Mouse (Mus musculus) neural tube, embryonic 12.5 days (tissue): Measurements from ENCODE around the gene Cacnb4. TPM values are rescaled to one million over a fixed set of nuclear protein-coding genes. Genes with fewer than 3 reads are reported as not detected.

Source experiments
- ATAC-seq: fragments of 200-750 bp; cut with Nextera tagmentation; 2 replicates; pipeline ENCODE4 v1.8.0; 2017; ENCODE audit warnings: low read depth, mild to moderate bottlenecking, moderate TSS enrichment, moderate library complexity; ENCODE audit not compliant: low FRiP score
- H3K27ac ChIP-seq: fragments of 300-500 bp; sonication (generic); 2 replicates; pipeline ENCODE4 v1.5.1; 2016
- H3K27me3 ChIP-seq: fragments of 300-500 bp; sonication (generic); replicated peaks from 2 replicates; pipeline ENCODE4 v1.6.1; 2016; ENCODE audit warnings: mild to moderate bottlenecking
- H3K36me3 ChIP-seq: fragments of 300-500 bp; sonication (generic); 2 replicates; pipeline ENCODE4 v1.6.1; 2016; ENCODE audit warnings: mild to moderate bottlenecking
- H3K4me1 ChIP-seq: fragments of 300-500 bp; sonication (generic); 2 replicates; pipeline ENCODE4 v1.6.1; 2016
- H3K4me2 ChIP-seq: fragments of 300-500 bp; sonication (generic); replicated peaks from 2 replicates; pipeline ENCODE4 v1.6.1; 2016; ENCODE audit warnings: mild to moderate bottlenecking
- H3K4me3 ChIP-seq: fragments of 300-500 bp; sonication (generic); 2 replicates; pipeline ENCODE4 v1.5.1; 2016
- H3K9ac ChIP-seq: fragments of 300-500 bp; sonication (generic); 2 replicates; pipeline ENCODE4 v1.6.1; 2016; ENCODE audit warnings: mild to moderate bottlenecking
- H3K9me3 ChIP-seq: fragments of 300-500 bp; sonication (generic); 2 replicates; pipeline ENCODE4 v1.6.1; 2016; ENCODE audit warnings: mild to moderate bottlenecking
- WGBS: fragments of 180-500 bp; shearing (Covaris S2); methylation state at CpG from one replicate; pipeline ENCODE4 v1.1.7; 2016; 5-methylcytosine and 5-hydroxymethylcytosine counted together
- polyA plus RNA-seq: library from polyadenylated mRNA; unstranded; fragments of >200 nt; fragmentation: Nextera tagmentation; extraction: Ambion mirVana; gene quantifications from 2 replicates; pipeline ENCODE4 v1.2.1, GENCODE M21; 2016

Cacnb4 gene
- polyA plus RNA-seq, 1 experiment from 2014 or later: 5.9 TPM

DNA sequence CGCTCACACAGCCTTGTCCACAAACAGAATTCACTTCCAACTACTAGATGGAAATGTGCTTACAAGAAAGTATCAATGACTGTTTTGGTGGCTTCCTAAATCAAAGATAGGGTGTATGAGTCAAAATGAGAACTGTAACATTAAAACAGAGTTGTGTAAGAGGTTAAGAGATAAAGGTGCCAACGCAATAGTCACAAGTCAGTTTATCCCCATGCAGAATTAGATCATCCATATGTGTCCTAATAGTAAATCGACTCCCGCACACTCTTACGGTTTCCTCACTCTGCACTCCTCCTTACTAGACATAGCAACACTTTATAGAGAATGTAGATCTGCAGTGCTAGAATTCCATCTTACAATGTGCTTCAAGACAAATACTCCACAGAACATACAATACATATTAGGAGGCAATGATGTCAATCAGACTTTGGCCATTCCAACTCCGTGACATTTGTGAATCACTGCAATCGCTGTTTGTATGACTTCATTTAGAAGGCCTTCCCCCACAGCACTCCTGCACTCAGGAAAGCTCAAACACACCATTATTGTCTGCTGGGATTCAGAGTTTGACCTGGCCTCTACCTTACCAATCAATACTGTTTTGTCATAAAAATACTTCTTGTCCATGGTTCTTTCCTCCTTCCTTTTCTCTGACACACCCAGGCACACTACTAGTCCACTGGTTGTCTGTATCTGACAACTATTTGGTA is 256.5 kb downstream of the Cacnb4 start:
- Histone ChIP-seq H3K27ac (no peak overlapping the region), H3K9me3 (peaks cover 11% of the 10 kb centered on the region; the same call in 1 of the 2 replicates), H3K9ac (no peak overlapping the region), H3K27me3 (no peaks in the 10 kb centered on the region), H3K36me3 (peaks cover 20% of the 10 kb centered on the region), H3K4me1 (peaks cover 15% of the 10 kb centered on the region; the same call in 1 of the 2 replicates), H3K4me2 (no peak overlapping the region), H3K4me3 (no peak overlapping the region)
- WGBS: 95% methylated on average over 7 of the region's 7 CpGs
- ATAC-seq: no peak

DNA sequence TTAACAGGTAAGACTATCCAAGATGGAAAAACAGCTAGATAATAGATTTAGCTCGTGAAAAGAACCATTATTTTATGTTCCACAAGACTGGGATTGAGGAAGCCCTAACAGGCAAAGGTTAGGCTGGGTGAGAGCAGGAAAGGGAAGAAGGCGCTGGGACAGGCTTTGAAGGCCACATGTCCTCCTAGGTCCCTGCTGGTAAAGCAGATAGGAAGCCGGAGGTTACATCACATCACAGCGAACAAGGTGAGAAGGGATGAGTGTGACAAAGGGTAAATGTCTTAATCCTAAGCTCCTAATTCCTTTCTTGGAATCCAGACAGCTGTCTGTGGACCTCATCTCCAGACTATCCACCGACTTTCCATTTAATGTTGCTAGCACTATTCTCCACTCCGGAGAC is 257.3 kb downstream of the Cacnb4 start:
- H3K27me3 ChIP-seq: no peaks in the 10 kb centered on the region
- ATAC-seq: no peak
- H3K9me3 ChIP-seq: peaks cover 11% of the 10 kb centered on the region; the same call in 1 of the 2 replicates
- peaks cover 15% of the 10 kb centered on the region; the same call in 1 of the 2 replicates for H3K4me1 ChIP-seq
- H3K27ac ChIP-seq: no peak overlapping the region
- WGBS: 84% methylated on average over 6 of the region's 6 CpGs
- no peak overlapping the region for H3K4me3 ChIP-seq
- H3K4me2 ChIP-seq: no peak overlapping the region
- H3K36me3 ChIP-seq: peaks cover 23% of the 10 kb centered on the region
- H3K9ac ChIP-seq: no peak overlapping the region

DNA sequence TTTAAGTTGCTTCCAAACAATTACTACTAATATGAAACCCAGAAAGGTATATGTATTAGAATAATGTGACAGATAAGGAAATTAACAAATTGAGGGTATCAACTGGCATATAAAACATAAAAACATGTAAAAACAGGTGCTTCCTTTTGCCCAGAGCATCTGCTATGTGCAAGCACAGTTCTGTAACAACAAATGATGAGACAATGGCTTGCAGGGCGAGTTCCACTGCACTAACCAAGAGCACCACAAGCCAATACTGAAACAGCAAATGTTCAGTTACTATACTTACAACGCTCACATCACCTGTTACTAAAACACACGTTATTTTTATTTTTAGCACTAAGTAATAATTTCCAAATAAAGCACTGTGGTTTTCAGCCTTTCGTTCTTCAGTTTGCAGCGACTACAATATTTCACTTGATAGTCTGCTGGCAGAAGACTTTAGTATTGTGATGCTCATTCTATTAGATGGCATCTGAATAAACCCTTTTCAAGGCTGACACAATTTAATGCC is 264.1 kb downstream of the Cacnb4 start:
- 96% methylated on average over 5 of the region's 5 CpGs for WGBS
- no peak overlapping the region for H3K4me3 ChIP-seq
- peaks cover 80% of the 10 kb centered on the region for H3K36me3 ChIP-seq
- ATAC-seq: no peak
- H3K27me3 ChIP-seq: no peaks in the 10 kb centered on the region
- H3K4me2 ChIP-seq: no peak overlapping the region
- no peak overlapping the region for H3K27ac ChIP-seq
- no peak overlapping the region for H3K9ac ChIP-seq
- peaks cover 32% of the 10 kb centered on the region for H3K9me3 ChIP-seq
- H3K4me1 ChIP-seq: no peaks in the 10 kb centered on the region

DNA sequence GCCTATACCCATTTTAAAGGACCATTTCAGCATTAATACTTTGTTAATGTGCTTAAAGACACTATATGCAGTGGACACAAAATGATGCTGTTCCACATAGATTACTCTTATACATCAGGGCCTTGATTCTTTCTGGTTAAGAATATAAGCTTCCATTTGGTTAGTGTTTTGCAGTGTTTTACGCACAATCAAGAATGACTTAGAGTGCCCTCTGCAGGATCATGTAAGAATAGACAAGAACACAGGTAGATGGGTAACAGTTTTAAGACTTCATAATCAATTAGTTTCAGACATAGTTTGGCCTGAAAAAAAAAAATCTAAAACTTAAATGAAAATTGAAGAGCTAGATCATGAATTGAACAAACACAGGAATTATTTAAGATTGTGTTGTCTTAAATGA is 270.2 kb downstream of the Cacnb4 start:
- peaks cover 21% of the 10 kb centered on the region for H3K9me3 ChIP-seq
- H3K4me2 ChIP-seq: no peak overlapping the region
- no peaks in the 10 kb centered on the region for H3K27me3 ChIP-seq
- no peak overlapping the region for H3K27ac ChIP-seq
- H3K4me3 ChIP-seq: no peak overlapping the region
- ATAC-seq: no peak
- 97% methylated on average over 1 of the region's 1 CpGs for WGBS
- peaks cover 69% of the 10 kb centered on the region for H3K36me3 ChIP-seq
- H3K4me1 ChIP-seq: no peaks in the 10 kb centered on the region
- H3K9ac ChIP-seq: no peak overlapping the region

DNA sequence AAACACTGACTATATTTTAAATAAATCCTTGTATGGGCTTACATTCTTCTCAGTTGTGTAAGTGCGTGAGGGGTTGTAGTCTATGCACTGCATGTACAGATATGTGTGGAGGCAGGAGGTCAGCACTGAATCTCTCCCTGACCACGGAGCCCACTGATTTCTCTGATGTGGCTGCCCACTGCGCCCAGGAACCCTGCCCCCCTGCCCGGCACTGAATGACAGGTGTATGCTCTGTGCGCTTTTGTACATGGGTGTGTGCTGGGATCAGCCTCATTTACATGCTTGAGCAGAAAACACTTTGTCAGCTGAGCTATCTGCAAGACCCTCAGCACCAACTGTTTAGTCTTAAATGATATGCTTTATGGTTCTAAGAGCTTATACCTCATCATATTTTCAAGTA is 271.4 kb downstream of the Cacnb4 start:
- Histone ChIP-seq H3K4me2 (no peak overlapping the region), H3K4me1 (no peaks in the 10 kb centered on the region), H3K4me3 (no peak overlapping the region), H3K27me3 (no peaks in the 10 kb centered on the region), H3K9me3 (peaks cover 10% of the 10 kb centered on the region), H3K9ac (no peak overlapping the region), H3K36me3 (peaks cover 58% of the 10 kb centered on the region), H3K27ac (no peak overlapping the region)
- ATAC-seq: no peak
- WGBS: 96% methylated on average over 5 of the region's 5 CpGs

DNA sequence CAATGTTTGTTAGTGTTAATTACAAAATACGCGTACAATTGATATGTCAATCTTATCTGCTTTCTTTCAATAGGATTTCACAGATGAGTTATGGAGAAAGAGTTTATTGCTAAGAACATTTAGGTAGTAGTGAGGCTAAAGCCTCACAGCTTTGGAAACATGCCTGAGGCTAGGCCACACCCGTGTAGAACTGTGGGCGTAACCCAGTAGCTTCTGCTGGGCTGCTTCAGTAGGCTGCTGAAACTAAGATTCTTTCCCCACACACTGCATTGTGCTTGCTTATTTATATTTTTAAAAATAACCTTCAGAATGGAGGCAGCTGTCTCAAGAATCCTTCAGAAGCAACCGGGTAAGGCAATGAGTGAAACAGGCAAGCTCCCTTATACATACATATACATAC is 282.1 kb downstream of the Cacnb4 start:
- H3K27me3 ChIP-seq: no peaks in the 10 kb centered on the region
- no peak overlapping the region for H3K9ac ChIP-seq
- no peaks in the 10 kb centered on the region for H3K9me3 ChIP-seq
- H3K27ac ChIP-seq: no peak overlapping the region
- no peaks in the 10 kb centered on the region for H3K36me3 ChIP-seq
- H3K4me1 ChIP-seq: no peaks in the 10 kb centered on the region
- ATAC-seq: no peak
- H3K4me2 ChIP-seq: no peak overlapping the region
- H3K4me3 ChIP-seq: no peak overlapping the region
- WGBS: 91% methylated on average over 5 of the region's 5 CpGs

DNA sequence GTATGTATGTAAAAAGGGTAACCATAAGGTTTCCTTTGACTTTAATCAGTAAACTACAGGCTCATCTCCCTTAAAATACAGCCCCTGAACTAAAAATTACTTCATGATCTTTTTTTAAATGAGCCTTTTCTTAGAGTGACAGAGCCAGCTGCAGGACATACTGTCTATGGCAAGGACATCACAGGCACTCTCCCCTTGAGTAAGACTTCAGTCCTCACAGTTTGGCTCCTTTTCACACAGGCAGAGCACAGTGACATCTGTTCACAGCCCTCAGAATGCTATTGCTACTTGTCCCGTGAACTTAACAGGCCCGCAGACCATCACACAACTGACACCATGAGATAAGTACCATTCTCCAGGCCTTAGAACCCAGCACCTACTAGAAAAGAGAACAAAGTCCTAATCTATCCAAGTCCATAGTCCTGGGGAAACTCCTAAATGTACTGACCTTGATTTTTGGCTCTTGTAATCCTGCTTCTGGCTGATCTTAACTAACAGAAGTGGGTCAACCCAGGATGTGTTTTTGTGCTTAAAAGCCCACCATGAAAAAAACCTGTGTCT is 286.1 kb downstream of the Cacnb4 start:
- Histone ChIP-seq H3K9me3 (no peaks in the 10 kb centered on the region), H3K4me2 (no peak overlapping the region), H3K9ac (no peak overlapping the region), H3K4me1 (no peaks in the 10 kb centered on the region), H3K4me3 (no peak overlapping the region), H3K27me3 (no peaks in the 10 kb centered on the region), H3K27ac (no peak overlapping the region), H3K36me3 (no peaks in the 10 kb centered on the region)
- ATAC-seq: no peak
- WGBS: 83% methylated on average over 2 of the region's 2 CpGs

DNA sequence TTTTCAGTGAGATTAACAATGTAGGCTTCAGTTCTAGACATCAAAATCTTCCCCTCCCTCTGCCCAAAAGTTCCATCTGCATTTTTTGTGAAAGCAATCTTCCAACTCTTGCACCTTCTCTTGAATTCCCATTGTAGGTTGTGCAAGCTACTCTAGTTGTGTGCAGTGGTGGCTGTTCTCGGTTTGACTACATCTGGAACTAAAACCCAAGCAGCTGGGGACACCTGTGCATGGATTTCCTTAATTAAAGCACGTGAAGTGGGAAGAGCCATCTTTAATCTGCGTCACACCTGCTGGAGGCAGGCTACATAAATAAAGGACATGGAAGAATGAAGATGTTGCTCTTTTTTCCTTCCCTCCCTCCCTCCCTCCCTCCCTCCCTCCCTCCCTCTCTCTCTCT is 286.7 kb downstream of the Cacnb4 start:
- Histone ChIP-seq H3K4me3 (no peak overlapping the region), H3K36me3 (no peaks in the 10 kb centered on the region), H3K4me2 (no peak overlapping the region), H3K9ac (no peak overlapping the region), H3K9me3 (no peaks in the 10 kb centered on the region), H3K4me1 (no peaks in the 10 kb centered on the region), H3K27ac (no peak overlapping the region), H3K27me3 (no peaks in the 10 kb centered on the region)
- no peak for ATAC-seq
- 78% methylated on average over 3 of the region's 3 CpGs for WGBS

DNA sequence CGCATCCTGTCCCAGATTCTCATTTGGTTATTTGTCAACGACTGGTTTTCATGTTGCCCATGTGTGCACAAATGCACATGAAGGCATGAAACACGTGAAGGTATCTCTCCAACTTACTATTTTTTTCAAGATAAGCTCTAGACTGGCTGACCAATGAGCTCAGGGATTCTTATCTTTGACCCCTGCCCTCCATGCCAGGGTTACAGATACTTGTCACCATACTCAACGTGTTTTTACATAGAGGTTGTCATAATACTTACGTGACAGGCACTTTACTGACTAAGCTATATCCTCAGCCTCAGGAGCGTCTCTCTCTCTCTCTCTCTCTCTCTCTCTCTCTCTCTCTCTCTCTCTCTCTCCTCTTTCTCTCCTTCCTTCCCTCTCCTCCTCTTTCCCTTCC is 290.2 kb downstream of the Cacnb4 start:
- Histone ChIP-seq H3K36me3 (no peaks in the 10 kb centered on the region), H3K27ac (no peak overlapping the region), H3K4me1 (no peaks in the 10 kb centered on the region), H3K27me3 (no peaks in the 10 kb centered on the region), H3K4me2 (no peak overlapping the region), H3K9ac (no peak overlapping the region), H3K9me3 (no peaks in the 10 kb centered on the region), H3K4me3 (no peak overlapping the region)
- 91% methylated on average over 6 of the region's 6 CpGs for WGBS
- no peak for ATAC-seq

DNA sequence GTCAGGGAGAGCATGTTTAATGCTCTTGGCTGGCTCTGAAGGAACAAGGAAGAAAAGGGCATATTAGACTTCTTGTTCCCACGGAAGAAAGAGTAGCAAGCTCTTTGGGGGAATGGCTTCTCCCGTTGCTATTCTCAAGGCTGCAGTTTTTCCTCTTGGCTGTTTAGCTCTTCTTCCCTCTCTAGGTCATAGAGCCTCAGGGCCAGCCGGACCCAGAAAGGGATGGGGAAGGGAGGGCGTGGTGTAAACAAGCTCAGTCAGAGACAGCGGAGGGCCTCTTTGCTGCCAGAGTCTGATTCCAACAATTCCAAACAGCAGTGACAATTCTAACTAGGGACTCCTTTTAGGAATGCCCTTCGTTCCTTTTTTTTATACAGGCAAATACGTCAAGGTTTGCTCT is 290.6 kb downstream of the Cacnb4 start:
- no peaks in the 10 kb centered on the region for H3K36me3 ChIP-seq
- no peaks in the 10 kb centered on the region for H3K4me1 ChIP-seq
- no peaks in the 10 kb centered on the region for H3K9me3 ChIP-seq
- no peak overlapping the region for H3K27ac ChIP-seq
- no peak overlapping the region for H3K4me3 ChIP-seq
- no peak overlapping the region for H3K9ac ChIP-seq
- 72% methylated on average over 7 of the region's 7 CpGs for WGBS
- no peaks in the 10 kb centered on the region for H3K27me3 ChIP-seq
- no peak for ATAC-seq
- no peak overlapping the region for H3K4me2 ChIP-seq

DNA sequence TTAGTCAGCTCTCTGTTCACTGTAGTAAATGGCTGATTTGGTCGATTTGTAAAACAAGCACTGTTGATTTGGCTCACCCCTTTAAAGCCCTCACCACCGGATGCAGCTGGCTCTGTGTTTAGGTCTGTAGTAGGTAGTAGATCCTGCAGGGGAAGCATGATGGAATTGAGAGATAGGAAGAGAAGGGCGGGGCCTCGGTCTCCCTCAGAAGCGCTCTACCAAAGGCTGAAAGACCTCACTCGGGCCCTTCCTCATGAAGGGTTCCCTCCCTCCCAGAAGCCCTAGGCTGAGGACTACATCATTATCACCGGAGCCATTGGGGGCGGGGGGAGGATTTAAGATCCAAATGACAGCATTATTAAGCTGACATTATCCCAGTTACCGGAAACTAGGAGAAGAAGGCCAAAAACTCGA is 297.8 kb downstream of the Cacnb4 start:
- no peak for ATAC-seq
- 74% methylated on average over 10 of the region's 10 CpGs for WGBS
- Histone ChIP-seq H3K4me3 (no peak overlapping the region), H3K36me3 (no peaks in the 10 kb centered on the region), H3K27ac (no peak overlapping the region), H3K4me2 (no peak overlapping the region), H3K27me3 (no peaks in the 10 kb centered on the region), H3K4me1 (no peaks in the 10 kb centered on the region), H3K9me3 (no peaks in the 10 kb centered on the region), H3K9ac (no peak overlapping the region)

DNA sequence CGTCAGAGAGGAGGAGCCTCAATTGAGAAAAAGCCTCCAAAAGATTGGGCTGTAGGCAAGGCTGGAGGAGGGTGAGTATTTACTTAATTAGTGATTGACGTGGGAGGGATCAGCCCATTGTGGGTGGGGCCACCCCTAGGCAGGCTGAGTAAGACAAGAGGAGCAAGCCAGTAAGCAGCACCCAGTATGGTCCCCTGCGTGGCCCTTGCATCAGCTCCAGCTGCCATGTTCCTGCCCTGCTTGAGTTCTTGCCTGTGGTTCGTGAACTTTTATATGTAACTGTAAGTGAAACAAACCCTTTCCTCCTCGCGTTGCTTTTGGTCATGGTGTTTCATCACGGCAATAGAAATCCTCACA is 298.2 kb downstream of the Cacnb4 start, which contains the start of gene Neb:
Gene Neb, minus strand, starts transcription at position 27 of the 357 bp plus-strand sequence.
- Histone ChIP-seq H3K27me3 (no peaks in the 10 kb centered on the region), H3K4me2 (no peak within 1 kb of the TSS), H3K9ac (no peak within 1 kb of the TSS), H3K36me3 (no peaks in the 10 kb centered on the region), H3K9me3 (no peaks in the 10 kb centered on the region), H3K4me3 (no peak within 1 kb of the TSS), H3K4me1 (no peaks in the 10 kb centered on the region), H3K27ac (no peak within 1 kb of the TSS)
- 55% methylated on average over 7 of the region's 7 CpGs for WGBS
- no peak for ATAC-seq
